Mouse (Mus musculus) spleen, adult 18-20 months (tissue): ENCODE results near the gene Igtp.
A peak's percentile ranks its signal among the peaks of the same experiment; 100 is the strongest.
"Not testable (repeated sequence)": the region's sequence is repeated elsewhere in the genome, so short reads cannot be mapped to it uniquely, and the experiment has no call there.

ENCODE experiments used
- DNase-seq, 2 experiments: peaks; one replicate each; pipeline ENCODE4 v3.0.0; 2022; ENCODE audit warnings: mixed read lengths in 2 of 2

Igtp gene

DNA sequence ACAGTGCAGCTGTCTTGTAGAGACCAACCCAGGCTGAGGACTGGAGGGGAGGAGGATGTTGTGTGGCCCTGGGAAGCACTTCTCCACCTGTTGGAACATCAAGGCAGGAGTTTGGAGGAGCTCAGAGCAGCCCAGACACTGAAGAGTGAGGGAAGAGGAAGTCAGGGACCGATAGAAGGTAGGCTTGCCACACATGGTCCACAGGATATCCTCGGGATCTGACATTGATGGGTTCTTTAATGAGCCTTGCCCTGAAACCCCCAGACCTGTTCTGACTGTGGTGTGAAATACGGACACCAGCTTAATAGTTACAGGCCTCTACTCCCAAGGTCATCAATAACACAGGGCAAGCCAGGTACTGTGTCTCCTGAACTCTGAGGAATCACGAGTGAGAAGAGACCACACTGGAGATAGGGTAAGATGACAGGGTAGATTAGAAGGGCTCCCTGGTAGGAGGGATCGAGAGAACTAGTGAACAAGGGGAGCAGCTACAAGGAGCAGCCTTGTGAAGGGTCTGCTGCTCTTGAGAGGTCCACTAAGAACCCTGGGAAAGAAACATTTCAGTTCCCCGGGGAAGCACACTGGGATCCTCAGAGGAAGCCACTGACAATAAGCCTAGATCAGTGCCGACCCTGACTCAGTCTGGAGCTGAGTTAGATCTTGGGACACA lies 14.5 kb downstream of the Igtp start:
- no peak for DNase-seq

GRCm38 (mm10) chr11:58214391-58215048 lies 15.2 kb downstream of the Igtp start:
- DNase-seq, result peak; percentile 87 to 91

- not testable (repeated sequence) for DNase-seq
These were observed 15.7 kb downstream of the Igtp start for GRCm38 (mm10) chr11:58215049-58215430.

DNA sequence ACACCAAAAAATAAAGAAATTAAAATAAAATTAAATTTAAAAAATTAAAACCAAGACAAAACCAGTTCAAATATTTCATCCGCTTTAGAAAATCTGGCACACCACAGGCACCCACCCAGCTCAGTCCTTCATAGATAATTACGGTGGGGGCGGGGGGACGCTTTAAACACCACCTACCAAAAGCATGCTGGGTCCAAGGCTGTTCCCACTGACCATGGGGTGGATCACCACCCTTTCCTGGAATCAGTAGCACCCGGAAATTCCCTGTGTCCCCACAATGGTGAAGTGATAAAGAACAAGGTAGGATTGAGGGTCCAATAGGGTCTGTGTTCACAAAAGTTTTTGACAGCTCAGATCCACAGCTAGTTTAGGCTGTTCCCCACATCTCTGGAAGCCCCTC lies 16.5 kb downstream of the Igtp start:
- DNase-seq, result no peak

- no peak for DNase-seq
These were observed 17.5 kb downstream of the Igtp start for GRCm38 (mm10) chr11:58216823-58217222.

DNA sequence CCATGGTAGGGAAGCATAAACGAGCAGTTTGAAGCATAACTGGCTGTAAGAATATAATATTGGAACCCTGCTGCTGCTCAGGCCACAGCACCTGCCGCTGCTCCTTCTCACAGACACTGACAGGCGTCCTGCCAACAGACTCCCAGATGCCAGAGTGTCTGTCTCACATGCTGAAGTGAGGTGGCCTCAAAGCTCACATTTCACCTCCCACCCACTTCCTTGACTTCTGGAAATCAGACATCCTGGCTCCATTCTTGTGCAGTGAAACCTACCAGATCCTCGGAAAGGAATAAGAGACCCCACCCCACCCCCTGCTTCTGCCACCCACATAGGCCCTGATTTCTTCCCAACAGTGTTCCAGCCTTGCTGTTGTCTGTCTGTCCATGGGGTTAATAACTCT lies 24.4 kb downstream of the Igtp start:
- no peak for DNase-seq

DNA sequence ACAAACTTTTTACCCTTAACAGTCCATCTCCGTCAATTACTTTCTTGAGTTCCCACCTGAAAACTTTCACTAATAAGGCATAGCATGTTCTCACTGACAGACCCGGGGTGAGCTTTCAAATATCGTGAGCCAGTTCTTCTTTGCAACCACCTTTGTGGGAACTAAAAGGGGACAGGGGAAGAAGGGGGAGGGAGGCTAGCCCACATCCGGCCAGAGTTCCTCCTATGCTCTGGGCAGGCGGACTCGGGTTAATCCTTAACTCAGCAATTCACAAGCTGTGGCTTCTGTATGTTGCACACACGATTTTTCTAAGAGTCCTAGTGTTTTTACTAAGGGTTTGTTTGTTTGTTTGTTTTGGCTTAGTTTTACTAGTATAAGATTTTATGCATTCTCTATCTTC lies 25.0 kb downstream of the Igtp start:
- peak; percentile 68 to 71 for DNase-seq

- DNase-seq, result not testable (repeated sequence)
These were observed 25.5 kb downstream of the Igtp start for GRCm38 (mm10) chr11:58224872-58225271.

GRCm38 (mm10) chr11:58225655-58226054 lies 26.3 kb downstream of the Igtp start:
- DNase-seq, result peak; percentile 52 to 69

- no peak for DNase-seq
These were observed 27.1 kb downstream of the Igtp start for GRCm38 (mm10) chr11:58226425-58226824.

DNA sequence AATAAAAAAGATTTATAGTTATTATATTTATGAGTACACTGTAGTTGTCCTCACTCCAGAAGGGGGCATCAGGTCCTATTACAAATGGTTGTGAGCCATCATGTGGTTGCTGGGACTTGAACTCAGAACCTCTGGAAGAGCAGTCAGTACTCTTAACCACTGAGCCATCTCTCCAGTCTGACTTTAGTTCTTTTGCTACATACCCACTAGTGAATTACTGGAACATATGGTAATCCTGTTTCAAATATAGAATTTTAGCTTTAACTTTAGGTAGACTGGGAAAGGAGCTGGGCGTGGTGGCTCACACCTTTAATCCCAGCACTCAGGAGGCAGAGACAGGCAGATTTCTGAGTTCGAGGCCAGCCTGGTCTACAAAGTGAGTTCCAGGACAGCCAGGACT lies 28.7 kb downstream of the Igtp start:
- DNase-seq, result not testable (repeated sequence)

- DNase-seq, result no peak
These were observed 31.1 kb downstream of the Igtp start for GRCm38 (mm10) chr11:58230396-58230910.

GRCm38 (mm10) chr11:58231156-58231555 lies 31.8 kb downstream of the Igtp start:
- DNase-seq, result no peak

DNA sequence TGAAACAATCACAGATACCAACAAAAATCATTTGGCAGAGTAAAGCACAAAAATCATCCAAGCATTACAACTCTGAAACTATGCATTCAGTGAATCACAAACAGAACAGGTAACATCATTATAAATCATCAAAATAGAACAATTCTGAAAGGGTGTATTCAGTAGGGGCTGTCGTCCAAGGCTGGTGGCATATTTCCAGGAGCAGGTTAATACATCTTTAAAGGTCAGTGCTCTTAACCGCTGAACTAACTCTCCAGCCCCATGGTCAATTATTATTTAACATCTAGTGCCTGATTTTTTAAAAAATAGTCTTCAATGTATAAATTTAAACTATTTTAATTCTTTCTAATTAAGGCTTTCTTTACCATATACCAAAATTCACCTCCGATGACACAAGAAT lies 35.2 kb downstream of the Igtp start:
- DNase-seq, result not testable (repeated sequence)

- DNase-seq, result no peak
These were observed 35.8 kb downstream of the Igtp start for GRCm38 (mm10) chr11:58235152-58235551.

DNA sequence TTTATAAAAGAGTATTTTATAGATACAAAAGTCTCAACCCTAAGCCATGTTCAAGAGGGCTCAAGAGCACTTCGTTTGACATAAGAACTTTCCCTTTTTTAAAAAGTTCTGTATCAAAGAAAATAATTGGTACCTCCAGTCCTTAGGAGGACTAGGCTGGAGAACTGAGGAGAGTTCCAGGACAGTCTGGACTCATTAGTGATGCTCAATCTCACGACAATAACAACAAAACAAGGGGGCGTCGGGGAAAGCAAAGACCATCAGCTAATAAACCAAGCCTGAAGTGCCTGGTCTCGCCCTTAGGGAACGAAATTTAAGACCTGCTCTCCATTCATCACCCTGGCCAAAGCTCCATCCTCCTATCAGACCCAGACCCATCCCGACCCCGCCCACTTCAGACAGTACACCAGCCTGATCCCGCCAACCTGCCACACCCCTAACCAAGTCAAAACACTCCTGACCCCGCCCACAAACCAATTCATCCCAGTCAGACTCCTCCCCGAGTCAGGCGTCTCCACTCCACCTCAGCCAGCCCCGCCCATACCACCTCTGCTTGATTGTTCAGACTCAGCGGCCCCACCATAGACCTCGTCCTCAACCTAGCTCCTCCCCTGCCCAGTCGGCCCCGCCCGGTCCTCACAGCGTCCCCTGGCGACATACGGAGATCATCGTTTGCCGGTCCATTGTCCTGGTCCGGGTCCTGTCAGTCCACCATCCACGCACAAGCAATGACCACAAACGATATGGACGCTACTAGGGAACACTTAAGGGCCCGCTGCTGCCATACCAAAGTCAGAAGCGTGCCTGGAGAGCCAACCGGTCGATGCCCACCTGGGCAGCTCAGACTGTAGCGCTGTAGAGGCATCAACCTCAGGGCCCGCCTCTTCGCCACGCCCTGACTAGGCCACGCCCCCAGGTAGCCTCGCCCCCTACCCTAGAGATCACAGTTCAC lies 39.8 kb downstream of the Igtp start:
- peak; percentile 40 to 41 for DNase-seq

GRCm38 (mm10) chr11:58247294-58247693 lies 47.9 kb downstream of the Igtp start:
- DNase-seq, result no peak

- DNase-seq, result no peak
These were observed 50.0 kb downstream of the Igtp start for GRCm38 (mm10) chr11:58249203-58249981.

GRCm38 (mm10) chr11:58250550-58250949 lies 51.2 kb downstream of the Igtp start:
- no peak for DNase-seq

- DNase-seq, result no peak
These were observed 55.1 kb downstream of the Igtp start for GRCm38 (mm10) chr11:58254411-58254810.
